Comparison of ENCODE assay signal across 13 mouse cellular contexts in the genomic region with DNA sequence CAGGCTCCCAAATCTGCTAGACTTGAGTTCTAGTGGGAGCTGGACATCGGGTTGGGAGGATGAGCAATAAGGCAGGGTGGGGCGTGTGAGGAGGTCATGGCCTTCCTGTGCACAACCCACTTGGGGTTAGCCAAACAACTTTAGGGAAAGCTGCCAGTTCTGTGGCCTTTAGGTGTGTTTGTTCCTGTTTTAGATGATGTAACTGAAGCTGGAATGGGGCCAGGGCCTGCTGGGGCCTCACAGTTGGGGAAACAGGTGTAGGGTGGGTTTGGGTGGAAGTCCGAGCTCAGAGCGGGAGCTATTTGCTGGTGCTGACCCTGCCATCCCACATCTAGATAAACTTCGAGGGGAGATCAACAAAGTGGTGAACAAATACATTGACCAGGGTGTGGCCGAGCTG. TPM values are rescaled to one million over a fixed set of nuclear protein-coding genes. Genes with fewer than 3 reads are reported as not detected.
DNase-seq lines count a peak whose midpoint lies in the region; ATAC-seq lines count a peak whose summit lies in the region.
"Had no signal": no experiment of that assay in that cellular context is flagged by ENCODE, and none has a peak within 500 bp of the region (broad histone marks: within the 10 kb centered on the region; RNA-seq: fewer than 3 reads in every experiment).

No protein-coding gene starts in this region.

- 74% methylated on average over 6 of the region's 6 CpGs for WGBS in kidney, embryonic 16.5 days
- WGBS in large intestine, adult 2 months: 32% methylated on average over 6 of the region's 6 CpGs
- 95% methylated on average over 6 of the region's 6 CpGs for WGBS in forebrain, embryonic 10.5 days

- H3K4me3 ChIP-seq in kidney, embryonic 16.5 days (ENCODE audit: low read length): no peak overlapping the region
- no peak overlapping the region for H3K4me3 ChIP-seq in forebrain, embryonic 10.5 days
- H3K4me3 ChIP-seq: neural tube, embryonic 13.5 days had no signal

- no peaks in the 10 kb centered on the region for H3K4me1 ChIP-seq in kidney, embryonic 16.5 days (ENCODE audit: insufficient read depth, low read length)
- H3K4me1 ChIP-seq in forebrain, embryonic 10.5 days: no peaks in the 10 kb centered on the region

- DNase-seq in adrenal gland, adult (ENCODE audit: inconsistent age in 2 of 2, low spot score in 1 of 2): peak; percentile 62 to 79
- no peak for DNase-seq in adrenal gland, postnatal 10 days
- DNase-seq in kidney, adult 18-20 months: peak; percentile 6
- peak; percentile 29 for DNase-seq in large intestine, adult 2 months (ENCODE audit: low read depth, low spot score)
- DNase-seq in lung, postnatal 10 days: peak; percentile 67
- no peak for DNase-seq in spleen, adult 18-20 months
- no peak for DNase-seq in forebrain, embryonic 10.5 days (ENCODE audit: extremely low spot score, low spot score)
- DNase-seq: gastrocnemius, postnatal 25 days; retina, postnatal 1 day had no signal

- H3K27me3 ChIP-seq in kidney, embryonic 16.5 days (ENCODE audit: insufficient read depth, low read length): no peaks in the 10 kb centered on the region
- H3K27me3 ChIP-seq in forebrain, embryonic 10.5 days (ENCODE audit: poor library complexity, severe bottlenecking): no peaks in the 10 kb centered on the region
- H3K27me3 ChIP-seq: neural tube, embryonic 13.5 days had no signal

- H3K27ac ChIP-seq in kidney, embryonic 16.5 days (ENCODE audit: low read length): no peak overlapping the region
- no peak overlapping the region for H3K27ac ChIP-seq in forebrain, embryonic 10.5 days
- H3K27ac ChIP-seq: neural tube, embryonic 13.5 days had no signal

- no peaks in the 10 kb centered on the region for H3K9me3 ChIP-seq in kidney, embryonic 16.5 days (ENCODE audit: low read length)
- no peaks in the 10 kb centered on the region for H3K9me3 ChIP-seq in forebrain, embryonic 10.5 days
- H3K9me3 ChIP-seq: neural tube, embryonic 13.5 days had no signal

- H3K9ac ChIP-seq in kidney, embryonic 16.5 days (replicated peaks; ENCODE audit: low read length): no peak overlapping the region
- H3K9ac ChIP-seq: neural tube, embryonic 13.5 days had no signal

- no peak overlapping the region for H3K4me2 ChIP-seq in kidney, embryonic 16.5 days (replicated peaks; ENCODE audit: low read depth, low read length)
- H3K4me2 ChIP-seq: neural tube, embryonic 13.5 days had no signal

- peaks cover 65% of the 10 kb centered on the region for H3K36me3 ChIP-seq in kidney, embryonic 16.5 days (ENCODE audit: insufficient read depth, low read length)
- peaks cover 96% of the 10 kb centered on the region for H3K36me3 ChIP-seq in forebrain, embryonic 10.5 days (replicated peaks)

- ATAC-seq in kidney, embryonic 16.5 days (ENCODE audit: low FRiP score, low TSS enrichment): no peak
- ATAC-seq: forebrain, embryonic 16.5 days; midbrain, embryonic 16.5 days had no signal

RNA-seq across cellular contexts. Expression of a gene that starts 20.2 kb away (rescaled TPM):
- 10 to 100 TPM; 31.4 to 34.8 TPM for total RNA-seq in adrenal gland, postnatal 10 days (2021)
- 166 and 186 TPM in 2 replicates for polyA plus RNA-seq in kidney, embryonic 16.5 days (2015; fragmentation: Nextera tagmentation; extraction: Ambion mirVana)
- polyA plus RNA-seq in large intestine, adult 2 months (2012; rRNA removed): 21.4 and 25.3 TPM in 2 replicates
- polyA plus RNA-seq in forebrain, embryonic 10.5 days (2016; fragmentation: Nextera tagmentation; extraction: Ambion mirVana): 221 TPM in 2 replicates

RNA-seq across cellular contexts. Expression of a gene that starts 33.3 kb away (rescaled TPM):
- total RNA-seq in adrenal gland, postnatal 10 days (2021): 100 to 1,000 TPM; 150 to 180 TPM
- polyA plus RNA-seq in kidney, embryonic 16.5 days (2015; fragmentation: Nextera tagmentation; extraction: Ambion mirVana): 274 and 277 TPM in 2 replicates
- polyA plus RNA-seq in large intestine, adult 2 months (2012; rRNA removed): 327 and 360 TPM in 2 replicates
- 211 and 220 TPM in 2 replicates for polyA plus RNA-seq in forebrain, embryonic 10.5 days (2016; fragmentation: Nextera tagmentation; extraction: Ambion mirVana)

RNA-seq across cellular contexts. Expression of a gene that starts 39.0 kb away (rescaled TPM):
- 10 to 100 TPM; 14.8 to 18.0 TPM for total RNA-seq in adrenal gland, postnatal 10 days (2021)
- 36.8 and 40.7 TPM in 2 replicates for polyA plus RNA-seq in kidney, embryonic 16.5 days (2015; fragmentation: Nextera tagmentation; extraction: Ambion mirVana)
- 17.9 and 18.2 TPM in 2 replicates for polyA plus RNA-seq in large intestine, adult 2 months (2012; rRNA removed)
- 38.6 and 40.6 TPM in 2 replicates for polyA plus RNA-seq in forebrain, embryonic 10.5 days (2016; fragmentation: Nextera tagmentation; extraction: Ambion mirVana)

Comparison
In these comparisons a context has a peak if more than half of its experiments do, and no peak if none do; other contexts are left out.
1. DNase-seq: peak in adrenal gland, adult (2 of 2), kidney, adult 18-20 months (single experiment), large intestine, adult 2 months (single experiment) and lung, postnatal 10 days (single experiment); none in adrenal gland, postnatal 10 days (single experiment), spleen, adult 18-20 months (0 of 2) and forebrain, embryonic 10.5 days (single experiment).